Mouse (Mus musculus): Measurements from ENCODE around the gene Kcnab1.

Kcnab1 gene

DNA sequence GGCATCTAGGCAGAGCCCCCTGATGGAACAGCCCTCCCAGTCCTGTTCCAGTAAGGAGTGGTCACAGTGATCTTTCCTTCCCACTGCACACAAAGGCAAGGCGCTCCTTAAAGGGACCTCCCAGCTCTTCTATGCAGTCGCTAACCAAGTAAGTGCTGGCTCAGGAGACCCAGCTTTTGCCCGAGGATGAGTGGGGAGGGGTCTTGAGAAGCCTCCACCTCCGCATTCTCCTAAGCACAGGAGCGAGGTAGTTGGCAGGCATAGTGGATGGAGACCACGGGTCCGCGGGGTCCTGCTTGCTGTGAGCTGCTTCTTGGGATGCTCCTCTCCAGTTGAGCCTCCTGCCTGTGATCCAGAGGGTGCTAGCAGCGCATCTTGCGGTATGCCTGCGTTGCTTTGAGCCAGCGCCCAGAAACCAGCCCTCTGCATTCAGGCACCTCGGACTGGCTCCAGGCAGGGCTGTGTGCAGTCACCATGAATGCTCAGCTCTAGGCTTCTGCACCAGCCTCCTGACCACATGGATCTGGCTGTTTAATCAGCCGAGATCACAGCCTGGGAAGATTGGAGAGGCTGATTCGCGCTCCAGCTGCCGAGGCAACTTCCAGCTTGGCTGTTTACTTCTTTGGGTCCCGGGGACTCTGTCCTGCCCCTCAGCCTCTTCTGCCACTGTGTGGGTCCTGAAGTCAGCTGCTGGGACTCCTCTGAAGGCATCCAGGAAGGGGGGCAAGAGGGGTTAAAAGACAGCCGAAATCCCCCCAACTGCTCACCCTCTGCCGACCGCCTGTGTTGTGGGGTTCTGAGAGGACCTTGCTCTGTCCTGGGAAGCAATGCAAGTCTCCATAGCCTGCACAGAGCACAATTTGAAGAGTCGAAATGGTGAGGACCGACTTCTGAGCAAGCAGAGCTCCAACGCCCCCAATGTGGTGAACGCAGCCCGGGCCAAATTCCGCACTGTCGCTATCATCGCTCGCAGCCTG is at the start of gene Kcnab1:
Kcnab1 (plus strand) TSS at position 440 of the 977 bp plus-strand sequence.
- DNase-seq: peak; percentile 24

DNA sequence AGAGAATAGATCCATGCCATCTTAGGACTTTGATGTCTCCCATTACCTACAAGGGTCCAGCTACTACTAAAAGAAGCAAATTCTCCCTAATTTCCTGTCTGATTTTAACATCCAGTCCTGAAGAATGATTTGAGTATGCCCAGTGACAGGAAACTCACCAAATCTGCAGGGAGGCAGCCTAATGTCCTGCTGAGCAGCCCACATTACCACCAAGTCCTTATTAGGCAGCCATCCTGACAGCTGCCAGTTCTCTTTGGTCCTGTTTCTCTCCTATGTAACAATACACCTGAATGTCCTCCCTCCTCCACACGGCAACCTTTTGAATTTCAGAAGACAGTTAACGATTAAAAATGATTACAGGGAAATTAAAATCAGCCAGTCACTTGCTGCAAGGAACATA is 20.9 kb upstream of the Kcnab1 start:
- no peak for DNase-seq

DNA sequence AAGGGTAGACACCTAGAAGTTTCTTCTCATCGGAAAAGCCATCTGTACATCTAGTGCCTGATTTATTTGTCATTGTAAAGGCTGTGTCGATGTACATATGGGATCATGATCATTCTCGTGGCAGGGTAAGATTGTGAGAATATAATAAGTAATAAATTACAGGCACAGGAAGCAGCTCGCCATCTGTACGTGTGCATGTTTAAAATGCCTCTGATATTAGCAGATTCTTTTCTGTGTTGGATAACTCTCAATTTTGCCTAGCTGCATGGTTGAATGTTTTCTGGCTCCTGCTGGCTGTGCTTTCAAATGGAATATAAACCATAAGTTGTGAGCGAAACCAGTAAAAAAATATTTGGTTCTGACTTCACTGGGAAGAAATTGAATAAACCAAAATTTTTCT is 5.1 kb upstream of the Kcnab1 start:
- no peak for DNase-seq

DNA sequence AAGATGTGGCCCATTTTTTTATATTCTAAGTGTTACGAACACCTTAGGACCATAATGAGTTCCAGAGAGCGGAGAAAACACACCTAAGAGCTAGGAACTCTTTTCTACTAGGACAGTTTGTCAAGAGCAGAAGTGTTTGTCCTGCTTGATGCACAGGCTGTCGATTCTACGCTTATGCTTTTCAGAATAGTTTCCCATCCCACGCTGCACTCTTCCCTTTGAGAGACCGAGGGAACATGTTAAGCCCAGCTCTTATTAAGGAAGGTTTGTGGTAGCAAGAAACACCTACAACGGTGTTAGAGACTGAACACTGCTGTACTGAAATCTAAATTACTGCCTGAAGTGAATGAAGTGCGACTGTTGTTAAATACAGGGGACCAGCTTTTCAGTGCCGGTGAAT is 1.0 kb downstream of the Kcnab1 start:
- no peak for DNase-seq

DNA sequence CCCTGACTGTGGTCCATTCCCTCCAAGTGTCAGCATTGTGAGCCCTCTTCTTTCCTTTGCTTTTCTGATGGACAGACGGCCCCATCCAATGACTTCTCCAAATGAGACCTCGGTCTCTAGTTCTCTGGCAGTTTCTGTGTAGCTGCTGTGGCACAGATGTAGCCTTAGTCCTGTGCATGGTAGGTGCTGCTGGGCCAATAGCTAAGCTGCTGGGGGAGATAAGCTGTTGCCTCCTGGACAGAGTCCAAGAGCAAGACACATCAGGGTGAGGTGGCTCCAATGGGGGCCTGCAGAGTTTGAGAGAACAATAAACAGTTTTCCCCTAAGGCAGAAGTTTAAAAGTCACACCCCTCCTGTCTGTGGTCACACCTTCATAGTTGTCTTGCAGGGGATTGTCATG is 2.0 kb downstream of the Kcnab1 start:
- no peak for DNase-seq

DNA sequence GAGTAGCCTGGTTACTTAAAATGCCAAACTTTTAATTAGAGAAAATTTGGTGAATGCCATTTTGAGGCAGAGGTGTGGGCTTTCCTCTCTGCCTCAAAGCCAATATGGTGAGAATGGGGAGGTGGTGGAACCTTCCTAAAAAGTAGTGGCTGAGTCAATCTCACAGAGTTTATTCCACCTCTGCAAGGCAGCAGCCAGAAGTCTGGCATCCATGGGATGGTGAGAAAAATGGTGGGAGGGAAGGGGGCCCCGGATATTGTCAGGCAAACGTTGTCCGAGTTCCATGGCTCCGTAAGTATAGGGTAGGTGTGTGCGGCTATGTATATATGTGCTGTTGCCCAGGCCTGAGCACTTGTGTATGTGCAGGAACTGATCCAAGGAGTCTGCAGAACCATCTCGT is 6.0 kb downstream of the Kcnab1 start:
- no peak for DNase-seq

DNA sequence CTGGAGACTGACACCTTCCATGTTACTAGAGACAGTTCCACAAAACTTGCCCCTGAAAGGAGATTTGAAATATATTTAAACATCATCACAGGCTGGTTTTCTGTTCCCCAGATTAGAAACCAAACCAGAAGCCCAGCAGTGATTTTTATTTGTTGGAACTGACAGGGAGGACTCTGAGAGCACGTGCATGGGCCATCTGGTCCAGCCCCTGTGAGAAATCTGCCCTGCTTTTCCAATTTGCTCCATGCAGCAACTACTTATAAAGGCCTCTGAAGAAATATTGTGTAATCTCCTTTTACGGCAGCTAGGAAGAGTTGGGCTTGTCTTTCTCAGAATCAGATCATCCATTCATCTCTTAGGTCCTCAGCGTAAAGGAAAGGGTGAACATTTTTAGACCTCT is 7.8 kb downstream of the Kcnab1 start:
- no peak for DNase-seq

DNA sequence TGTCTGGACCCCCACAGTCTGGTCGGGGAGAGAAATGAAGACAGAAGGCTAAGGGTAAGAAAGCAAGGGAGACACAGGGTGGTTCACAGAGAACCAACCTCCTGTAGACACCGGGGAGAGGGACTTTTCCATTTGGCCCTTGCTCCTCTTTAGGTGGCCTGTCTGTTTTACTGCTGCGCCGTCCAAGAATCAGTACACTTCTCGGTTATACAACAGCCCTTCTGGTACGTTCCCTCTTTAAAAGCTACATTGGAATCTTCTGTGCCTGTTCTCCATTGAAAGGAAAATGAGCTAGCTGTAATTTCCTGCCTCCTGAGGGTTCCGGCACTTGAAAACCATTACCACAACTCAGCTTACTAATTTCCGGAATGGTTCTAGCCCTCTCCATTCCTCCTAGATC is 8.2 kb downstream of the Kcnab1 start:
- DNase-seq: no peak

DNA sequence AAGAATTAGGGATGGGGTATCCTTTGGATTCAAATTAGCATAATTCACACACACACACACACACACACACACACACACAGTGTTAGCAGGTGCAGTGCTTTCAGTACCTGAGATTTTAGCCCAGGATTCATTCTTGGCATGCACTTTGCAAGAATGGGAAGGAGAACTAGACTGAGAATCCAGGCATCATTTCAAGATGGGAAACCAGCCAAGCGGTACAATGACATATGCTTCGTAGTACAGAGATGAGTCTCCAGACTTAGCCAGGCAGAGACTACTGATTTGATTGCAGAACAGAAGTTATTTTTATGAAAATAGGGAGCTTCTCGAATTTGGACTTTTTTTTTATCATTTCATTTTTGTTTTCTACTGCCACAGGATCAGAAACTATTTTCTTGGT is 15.8 kb downstream of the Kcnab1 start:
- DNase-seq: no peak

DNA sequence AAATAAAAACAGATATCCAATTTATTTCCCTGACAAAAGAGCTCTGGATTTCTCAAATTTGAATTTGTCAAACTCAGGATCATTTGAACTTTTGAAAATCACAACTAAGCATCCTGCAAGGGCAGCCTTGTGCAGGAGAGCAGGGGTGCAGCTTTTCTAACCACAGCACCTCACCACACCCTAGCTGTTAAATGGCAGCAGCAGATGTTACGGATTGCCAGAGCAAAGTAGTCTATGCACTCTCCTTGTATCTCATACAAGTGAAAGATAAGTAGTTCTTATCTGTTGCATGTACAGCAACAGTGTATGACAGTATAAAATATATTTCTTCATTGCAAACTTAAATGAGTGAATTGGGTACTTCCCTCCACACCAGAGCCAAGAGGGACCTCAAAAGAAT is 20.4 kb downstream of the Kcnab1 start:
- DNase-seq: no peak

DNA sequence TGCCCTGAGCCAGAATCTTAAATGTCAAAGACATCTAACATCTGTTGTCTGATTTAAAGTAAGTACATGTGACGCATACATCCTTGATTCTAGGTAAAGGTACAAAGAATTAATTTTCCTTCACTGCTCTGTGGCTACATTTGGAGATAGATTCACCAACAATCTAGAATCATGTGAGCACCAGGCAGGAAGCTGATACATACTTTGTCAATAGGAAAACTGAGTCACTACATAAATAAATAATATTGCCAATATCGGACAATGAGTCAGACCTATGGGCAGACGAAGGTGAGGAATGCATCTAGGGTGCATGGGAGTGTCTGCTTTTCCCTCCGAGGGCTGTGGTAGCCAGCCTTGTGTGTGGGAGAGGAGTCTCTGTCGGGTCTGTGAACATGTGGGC is 25.7 kb downstream of the Kcnab1 start:
- DNase-seq: no peak

DNA sequence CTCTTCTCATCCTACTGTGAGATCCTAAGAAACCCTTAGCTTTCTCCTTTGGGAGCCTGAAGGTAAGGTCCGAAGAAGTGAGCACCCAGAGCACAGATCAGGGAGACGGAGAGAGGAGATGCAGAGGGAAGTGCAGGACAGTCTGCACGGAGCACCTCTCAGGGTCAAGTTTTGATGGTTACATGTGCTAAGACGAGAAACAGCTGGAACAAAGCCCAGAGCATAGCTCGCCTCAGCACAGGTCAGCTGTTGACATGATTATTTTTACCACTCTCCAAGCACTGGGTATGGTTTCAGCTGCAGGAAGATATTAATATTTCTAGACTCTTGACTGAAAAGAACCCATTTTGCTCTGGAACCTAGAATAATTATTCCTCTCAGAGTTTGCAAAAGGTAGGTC is 27.7 kb downstream of the Kcnab1 start:
- no peak for DNase-seq

DNA sequence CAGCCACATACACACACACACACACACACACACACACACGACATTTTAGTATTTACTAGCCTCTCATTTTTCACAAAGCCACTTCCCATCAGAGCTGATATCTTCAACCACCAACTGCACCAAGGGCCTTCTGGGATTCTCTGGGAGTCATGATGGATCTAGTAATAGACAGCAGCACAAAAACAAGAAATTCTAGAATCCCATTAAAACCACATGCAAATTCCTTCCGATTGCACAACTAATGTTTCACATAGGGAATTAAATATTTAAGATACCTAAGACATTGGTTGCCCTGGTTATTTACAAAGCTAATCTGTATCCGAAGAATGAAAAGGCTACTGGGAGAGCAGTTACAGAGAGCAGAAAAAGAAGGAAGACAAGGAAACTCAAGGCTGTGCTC is 29.6 kb downstream of the Kcnab1 start:
- DNase-seq: no peak

DNA sequence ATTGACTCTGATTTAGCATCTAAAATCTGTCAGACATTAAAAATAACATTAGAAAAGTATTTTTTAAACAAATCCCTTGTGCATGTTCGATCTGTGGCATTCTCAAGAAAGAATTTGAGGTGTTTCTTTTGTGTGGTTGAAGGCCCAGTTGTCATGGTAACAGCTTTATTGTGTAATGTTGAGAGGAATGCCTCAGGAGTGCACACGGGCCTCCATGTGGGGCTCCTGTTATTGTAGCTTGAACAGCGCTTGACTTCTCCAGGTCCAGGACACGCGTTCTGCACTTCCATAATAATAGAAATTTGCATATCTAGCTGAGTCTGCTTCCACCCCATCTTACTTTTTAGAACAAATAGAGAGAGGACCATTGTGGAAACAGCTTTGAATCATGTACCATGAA is 36.0 kb downstream of the Kcnab1 start:
- DNase-seq: no peak

DNA sequence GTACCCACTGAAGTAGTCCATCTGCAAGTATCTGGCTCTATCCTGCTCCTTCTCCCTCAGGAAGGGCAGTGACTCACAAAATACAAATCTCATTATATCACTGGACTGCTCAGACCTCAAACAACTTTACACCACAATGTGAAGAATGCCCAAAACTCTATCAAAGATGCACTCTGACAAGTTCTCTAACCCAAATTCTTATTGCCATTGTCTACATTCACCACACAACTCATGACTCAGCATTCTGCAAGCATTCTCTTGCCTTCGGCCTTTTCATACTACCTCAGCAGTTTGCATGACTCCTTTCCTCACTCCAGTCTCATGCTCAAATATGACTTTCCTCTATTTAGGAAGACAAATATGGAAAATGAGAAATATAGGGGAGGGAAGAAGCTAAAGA is 42.6 kb downstream of the Kcnab1 start:
- no peak for DNase-seq

DNA sequence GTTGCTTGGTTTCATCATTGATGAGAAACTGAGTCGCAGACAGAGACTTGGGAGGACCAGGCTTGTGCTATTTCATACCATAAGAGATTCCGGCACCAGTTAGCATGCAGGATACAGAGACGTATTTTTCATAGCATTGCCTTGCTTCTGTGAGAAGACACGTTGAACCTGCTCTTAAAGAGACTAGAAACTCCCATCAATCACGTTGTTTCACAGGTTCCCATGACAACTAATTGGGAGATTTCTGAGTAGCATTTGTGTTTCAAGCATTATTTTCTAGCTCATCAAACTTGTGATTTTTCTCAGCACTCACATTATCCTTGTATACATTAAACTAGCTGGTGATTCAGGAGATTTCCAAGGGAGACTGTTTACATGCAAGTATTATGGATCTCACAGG is 63.8 kb downstream of the Kcnab1 start:
- no peak for DNase-seq

DNA sequence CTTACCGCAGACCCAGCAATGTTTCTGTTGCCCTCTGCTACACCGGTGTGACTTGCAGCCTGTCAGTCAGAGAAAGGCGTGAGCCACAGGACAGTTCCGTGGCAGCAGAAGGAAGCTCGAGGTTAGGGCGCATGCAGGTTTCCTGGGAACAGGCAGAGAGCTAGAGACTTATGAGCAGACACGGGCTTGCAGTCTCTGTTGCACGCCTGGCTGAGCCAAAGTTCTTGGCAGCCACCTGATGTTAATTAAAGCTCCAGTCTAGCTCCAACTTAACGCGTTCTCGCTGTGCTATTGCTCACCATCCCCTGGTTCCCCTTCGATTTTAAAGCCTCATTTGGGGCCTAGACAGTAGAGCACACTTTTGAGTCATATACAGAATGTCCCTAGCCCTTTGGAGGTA is 65.4 kb downstream of the Kcnab1 start:
- no peak for DNase-seq

DNA sequence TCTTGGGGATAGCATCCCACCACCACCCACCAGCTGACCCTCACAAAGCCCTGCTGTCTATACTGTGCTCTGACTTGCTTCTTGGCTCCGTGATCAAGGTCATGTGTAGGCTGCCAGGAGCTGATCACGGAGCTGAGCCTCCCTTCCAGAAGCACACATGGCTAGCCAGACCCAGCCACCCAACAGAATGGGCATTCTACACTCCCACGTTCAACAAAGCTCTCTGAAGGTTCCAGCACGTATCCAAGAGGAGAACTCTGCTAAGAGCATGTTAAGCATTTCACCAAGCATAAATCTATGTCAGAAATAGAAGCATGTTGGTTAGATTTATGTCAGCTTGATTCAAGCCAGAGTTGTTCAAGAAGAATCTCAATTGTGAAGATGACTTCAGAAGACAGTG is 66.6 kb downstream of the Kcnab1 start:
- no peak for DNase-seq

DNA sequence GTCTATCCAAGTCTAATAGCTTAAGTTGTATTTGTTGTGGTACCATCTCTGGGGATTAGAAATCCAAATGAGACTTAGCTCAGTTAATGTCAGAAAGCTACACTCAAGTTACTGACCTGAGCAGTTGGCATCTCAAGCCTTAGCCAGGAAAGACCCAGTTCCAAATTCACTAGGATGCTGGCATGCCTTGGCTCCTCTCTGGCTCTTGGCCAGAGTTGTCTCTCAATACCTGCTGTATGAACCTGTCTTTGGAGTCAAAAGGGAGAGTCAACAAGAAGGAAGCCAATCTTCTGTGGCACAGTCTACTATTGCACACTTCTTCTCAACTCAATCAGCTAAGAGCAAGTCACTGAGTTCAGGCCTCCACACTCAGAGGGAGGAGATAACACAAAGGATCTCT is 67.7 kb downstream of the Kcnab1 start:
- DNase-seq: no peak

DNA sequence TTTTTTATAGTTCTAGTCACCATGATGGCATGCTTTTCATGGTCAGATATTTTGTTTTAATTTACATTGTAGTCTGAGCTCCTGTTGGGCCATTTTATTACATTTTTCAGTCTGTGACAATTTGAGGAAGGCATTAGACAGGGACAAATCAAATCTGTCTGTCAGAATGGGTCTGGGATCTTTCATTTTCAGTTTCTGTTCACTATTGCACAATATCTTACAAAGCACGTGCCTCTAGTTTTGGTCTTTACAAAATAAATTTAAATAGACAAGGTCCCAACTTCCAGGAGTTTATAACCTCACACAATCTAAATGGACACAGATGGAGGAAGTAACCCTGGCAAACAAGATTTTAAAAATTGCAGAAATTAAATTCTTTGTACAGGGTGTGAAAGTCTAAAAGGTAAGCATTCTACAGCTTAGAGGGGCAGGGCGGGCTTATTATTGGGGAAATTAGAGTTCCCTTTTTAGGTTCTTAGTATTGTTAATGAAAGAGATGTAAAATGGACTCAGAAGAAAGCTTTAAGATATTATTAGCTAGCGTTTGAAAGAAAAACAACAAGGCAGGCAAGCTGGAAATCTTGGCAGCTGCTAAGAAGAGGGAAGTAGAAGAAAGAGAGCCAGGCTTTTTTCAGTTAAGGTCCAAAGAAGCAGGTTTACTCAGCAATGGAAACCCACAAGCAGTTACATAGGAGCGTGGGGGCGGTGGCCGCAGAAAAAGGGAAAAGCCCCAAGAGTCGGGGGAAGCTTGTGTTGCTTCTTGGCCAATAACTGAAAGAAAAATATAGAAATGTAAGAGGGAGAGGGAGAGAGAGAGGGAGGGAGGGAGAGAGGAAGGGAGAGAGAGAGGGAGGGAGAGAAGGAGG is 78.9 kb downstream of the Kcnab1 start:
- no peak for DNase-seq

DNA sequence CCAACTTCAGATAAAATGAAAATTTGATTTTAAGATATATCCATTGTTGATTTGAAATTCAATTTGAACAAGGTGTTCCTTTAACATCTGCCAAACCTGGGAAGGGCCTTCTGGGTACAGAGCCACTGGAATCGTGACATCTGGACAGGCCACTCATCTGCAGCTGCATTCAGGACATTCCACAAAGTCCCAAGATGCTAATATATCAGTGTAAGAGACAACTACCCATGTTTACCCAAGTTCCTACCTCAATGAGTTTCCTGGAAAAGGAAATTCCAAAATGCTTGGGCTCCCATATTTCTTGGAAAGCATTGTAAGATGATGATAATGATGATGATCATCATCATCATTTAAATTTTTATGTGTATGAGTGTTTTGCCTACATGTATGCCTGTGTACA is 91.4 kb downstream of the Kcnab1 start:
- DNase-seq: no peak

DNA sequence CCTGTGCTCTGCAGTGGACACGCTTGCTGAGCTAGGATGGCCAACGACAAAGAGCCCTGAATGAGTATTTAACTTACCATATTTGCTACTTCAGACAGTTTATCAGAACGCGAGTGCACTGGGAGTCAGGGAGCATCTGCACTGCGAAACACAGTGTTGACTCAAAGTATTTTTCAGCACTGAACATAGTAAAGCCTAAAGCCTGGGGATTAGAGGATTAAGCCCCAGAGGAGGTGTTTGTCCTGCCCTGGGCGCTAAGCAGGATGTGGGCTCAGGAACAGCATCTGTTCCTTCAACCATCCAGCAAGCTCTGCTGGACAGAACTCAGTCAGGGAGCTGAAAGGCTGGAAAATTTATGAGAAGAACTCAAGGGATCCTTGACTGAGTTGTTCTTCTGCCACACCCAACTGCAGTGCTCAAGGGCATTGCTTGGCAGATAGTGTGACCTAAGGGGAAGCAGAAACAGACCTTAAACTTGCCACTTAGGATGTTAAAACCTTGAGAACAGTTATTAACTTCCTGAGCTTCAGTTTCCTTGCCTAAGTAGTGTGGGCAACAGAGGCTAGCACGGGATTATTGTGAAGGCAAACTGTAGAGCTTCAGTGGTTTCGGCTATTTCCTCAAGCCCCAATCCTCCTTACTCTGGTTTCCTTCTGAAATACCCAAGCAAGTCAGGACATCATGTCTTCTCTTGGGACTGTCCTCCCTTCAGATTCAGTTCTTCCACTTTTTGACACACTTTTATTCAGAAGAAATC is 94.4 kb downstream of the Kcnab1 start:
- DNase-seq: no peak

DNA sequence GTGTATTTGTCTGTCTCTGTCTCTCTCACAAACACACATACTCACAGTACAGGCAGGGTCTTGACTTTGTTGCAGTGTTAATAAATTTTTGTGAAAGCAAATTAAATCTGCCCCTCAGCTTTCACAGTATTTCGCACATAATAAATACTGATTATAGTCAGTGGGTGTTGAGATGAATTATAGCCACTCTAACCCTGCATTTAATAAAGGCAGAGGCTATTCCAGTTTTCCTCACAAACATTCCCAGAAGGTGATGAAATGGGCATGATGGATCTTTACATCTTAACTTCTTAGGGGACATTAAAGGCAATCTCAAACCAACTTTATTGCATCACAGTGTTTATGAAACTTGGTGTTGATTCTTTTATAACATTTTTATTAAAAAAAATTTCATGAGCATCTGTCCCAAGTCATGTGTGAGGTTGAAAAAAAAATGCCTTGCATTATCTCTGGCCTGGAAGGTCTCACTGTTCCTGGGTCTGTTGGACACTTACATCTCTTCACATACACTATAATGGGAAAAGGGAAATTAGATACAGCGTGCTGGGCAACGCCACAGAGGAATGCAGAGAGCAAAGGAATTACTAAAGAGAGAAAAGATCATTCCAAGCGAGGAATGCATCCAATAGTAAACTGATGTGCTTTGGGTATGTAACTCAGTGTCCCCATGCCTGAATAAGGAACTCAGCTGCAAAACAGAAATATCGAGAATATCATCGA is 95.3 kb downstream of the Kcnab1 start:
- DNase-seq: no peak

All from kidney, postnatal 10 days (tissue).